Mouse (Mus musculus) gastrocnemius, adult 8-10 months (tissue): ENCODE data around the gene Armh4. TPM values are rescaled to one million over a fixed set of nuclear protein-coding genes. Genes with fewer than 3 reads are reported as not detected.
"Not testable (repeated sequence)": the region's sequence is repeated elsewhere in the genome, so short reads cannot be mapped to it uniquely, and the experiment has no call there.

Experiments
- DNase-seq, 2 experiments: peaks; one replicate each; pipeline ENCODE4 v3.0.0; 2022; ENCODE audit warnings: low spot score in 2 of 2
- total RNA-seq, 4 experiments: library from RNA; stranded (reverse); gene quantifications; 2 replicates each; pipeline ENCODE4 v1.2.4; 2022

Gene Armh4
- under 1 TPM; 0.70 to 0.99 (median 0.75) TPM for total RNA-seq

DNA sequence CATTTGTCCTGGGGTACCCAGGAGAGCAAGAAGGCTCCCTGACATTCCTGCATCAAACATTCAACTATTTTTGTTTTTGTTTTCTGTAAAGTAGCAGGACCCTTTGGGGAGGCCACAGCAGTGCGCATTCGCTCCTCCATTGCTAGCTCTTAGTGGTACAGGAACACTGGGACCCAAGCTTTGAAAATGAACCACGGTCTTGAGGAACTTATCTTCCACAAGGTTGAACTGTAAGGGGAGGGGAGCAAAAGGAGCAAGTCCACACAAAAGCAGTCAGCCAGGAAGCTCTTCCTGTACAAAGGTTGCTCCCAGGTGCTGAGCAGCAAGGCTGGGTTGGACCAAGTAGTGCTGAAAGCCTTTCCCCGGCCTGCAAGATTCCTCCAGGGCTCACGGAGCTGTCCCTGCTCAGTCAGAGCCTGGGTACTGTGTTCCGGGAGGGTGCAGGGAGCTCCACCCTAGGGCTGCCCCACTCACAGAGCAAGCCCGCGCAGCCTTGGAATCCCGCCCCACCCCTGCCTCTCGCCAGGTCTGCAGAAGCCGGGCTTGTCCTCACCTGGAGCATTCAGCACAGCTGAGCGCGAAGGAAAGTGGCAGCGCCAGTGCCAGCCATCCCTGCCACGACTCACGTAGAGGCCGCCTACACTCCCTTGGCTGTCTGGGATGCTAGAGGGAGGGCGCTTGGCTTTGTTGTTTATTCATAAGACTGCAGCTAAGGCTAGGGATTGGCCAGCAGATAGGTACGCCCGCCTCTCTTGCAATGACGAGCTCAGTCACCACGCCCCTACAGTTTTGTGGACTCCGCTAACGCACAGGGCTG lies at the start of gene Armh4:
Gene Armh4, minus strand, starts transcription at position 669 of the 817 bp plus-strand sequence.
- DNase-seq: peak; percentile 7 to 20

GRCm38 (mm10) chr14:49829192-49830171 lies 46.3 kb upstream of the Armh4 start:
- no peak for DNase-seq

DNA sequence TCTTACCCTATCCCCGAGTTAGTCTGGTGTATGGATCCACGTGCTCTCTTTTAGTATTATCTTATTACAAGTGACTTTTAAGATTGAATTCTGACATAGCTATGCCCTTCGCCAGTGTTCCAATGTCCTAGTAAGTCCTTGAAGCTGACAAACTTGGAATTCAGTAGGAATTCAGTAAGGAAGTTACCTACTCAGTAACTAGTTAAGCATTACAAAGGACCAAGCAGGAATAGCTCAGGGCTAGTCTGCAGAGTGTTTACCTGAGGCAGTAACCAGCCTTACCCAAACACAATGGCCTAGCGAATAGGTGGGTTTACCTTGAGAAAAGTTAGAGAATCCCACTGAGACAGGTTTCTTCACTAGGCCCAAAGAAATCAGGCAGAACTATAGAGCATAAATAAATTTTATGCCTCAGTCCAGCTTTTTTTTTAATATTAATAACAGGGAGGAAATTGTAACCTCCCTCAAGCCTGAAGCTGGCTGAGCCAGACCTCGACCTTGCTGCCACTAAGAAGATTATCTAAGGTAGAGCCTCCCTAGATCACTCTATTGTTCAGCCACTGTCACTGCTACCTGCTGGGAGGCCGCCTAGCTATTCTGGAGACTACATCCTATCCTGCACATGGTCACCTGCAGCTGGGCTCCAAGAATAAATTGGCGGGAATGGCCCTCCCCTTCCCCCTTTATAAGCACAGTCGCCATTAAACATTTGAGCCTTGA lies 36.7 kb upstream of the Armh4 start:
- DNase-seq: not testable (repeated sequence)

- not testable (repeated sequence) for DNase-seq
Measured at GRCm38 (mm10) chr14:49818713-49819208, 35.6 kb upstream of the Armh4 start.

DNA sequence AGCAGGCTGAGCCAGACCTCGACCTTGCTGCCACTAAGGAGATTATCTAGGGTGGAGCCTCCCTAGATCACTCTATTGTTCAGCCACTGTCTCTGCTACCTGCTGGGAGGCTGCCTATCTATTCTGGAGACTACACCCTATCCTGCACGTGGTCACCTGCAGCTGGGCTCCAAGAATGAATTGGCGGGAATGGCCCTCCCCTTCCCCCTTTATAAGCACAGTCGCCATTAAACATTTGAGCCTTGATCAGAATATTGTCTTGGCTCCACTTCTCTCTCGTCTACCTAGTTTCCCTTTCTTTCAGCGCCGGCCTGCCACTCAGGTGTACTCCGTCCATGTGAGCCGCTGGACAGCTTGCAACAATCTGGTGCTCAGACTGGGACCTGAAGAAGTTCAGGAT lies 29.8 kb upstream of the Armh4 start:
- not testable (repeated sequence) for DNase-seq

- DNase-seq: not testable (repeated sequence)
Measured at GRCm38 (mm10) chr14:49805051-49805450, 21.9 kb upstream of the Armh4 start.

DNA sequence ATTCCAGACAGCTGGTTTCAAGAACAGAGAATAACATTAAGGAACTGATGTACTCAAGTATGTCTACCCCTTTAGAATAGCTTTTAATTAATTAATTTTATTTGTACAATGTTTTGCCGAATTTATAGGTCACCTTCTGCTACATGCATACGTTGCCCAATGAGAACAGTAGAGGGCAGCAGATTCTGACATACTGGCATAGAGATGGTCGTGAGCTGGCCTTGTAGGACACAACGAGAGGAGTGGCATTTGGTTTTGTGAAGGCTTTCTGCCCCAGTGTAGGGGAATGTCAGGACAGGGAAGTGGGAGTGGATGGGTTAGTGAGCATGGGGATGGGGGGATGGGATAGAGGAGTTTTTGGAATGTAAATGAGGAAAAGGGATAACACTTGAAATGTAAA lies 18.3 kb upstream of the Armh4 start:
- DNase-seq: no peak

DNA sequence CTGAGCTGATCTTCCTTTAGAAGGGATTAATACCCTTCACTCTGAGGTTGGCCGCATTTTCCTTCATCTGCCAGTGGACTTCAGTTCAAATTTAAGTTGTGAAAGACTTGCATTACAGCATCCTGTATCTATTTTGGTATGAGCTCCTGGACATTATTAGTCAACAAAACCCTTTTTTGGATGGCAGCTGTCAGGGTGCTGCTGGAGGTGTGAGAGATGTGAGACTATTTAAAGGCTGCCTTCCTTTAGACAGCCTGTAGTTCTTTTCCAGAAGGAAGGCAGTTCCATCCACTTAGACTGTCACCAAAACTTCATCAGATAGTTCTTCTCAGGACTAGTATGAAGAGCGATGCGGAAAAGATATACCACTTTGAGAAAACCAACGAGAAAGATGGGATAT lies 10.8 kb upstream of the Armh4 start:
- DNase-seq: no peak

DNA sequence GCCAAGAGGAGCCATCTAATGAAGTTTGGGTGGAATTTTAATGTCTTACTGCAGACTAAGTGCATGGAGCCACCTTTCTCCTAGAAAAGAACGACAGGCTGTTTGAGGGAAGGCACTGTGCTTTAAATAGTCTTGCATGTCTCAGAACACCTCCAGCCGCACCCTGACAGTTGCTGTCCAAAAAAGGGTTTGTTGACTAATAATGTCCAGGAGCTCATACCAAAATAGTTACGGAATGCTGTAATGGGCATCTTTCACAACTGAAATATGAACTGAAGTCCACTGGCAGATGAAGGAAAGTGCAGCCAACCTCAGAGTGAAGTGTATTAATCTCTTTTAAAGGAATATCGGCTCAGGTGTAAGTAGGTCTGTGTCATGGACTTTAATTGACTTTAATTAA lies 7.4 kb upstream of the Armh4 start:
- DNase-seq: no peak

DNA sequence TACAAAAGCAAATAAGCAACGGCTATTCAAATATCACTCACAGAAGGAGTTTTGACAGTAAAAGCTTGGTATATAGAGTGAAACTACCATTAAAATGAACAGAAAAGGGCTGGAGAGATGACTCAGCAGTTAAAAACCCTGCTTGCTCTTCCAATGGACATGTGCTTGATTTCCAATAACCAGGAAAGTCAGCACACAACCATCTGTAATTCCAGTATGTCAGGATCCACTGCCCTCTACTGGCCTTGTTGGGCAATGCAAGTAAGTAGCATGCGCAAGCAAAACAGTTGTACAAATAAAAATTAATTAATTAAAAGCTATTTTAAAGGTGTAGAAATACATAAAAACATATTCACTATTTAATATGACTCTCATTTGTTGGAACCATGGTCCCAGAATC lies 2.6 kb upstream of the Armh4 start:
- DNase-seq: no peak

- DNase-seq: no peak
Measured at GRCm38 (mm10) chr14:49783866-49784265, 683 bp upstream of the Armh4 start.

DNA sequence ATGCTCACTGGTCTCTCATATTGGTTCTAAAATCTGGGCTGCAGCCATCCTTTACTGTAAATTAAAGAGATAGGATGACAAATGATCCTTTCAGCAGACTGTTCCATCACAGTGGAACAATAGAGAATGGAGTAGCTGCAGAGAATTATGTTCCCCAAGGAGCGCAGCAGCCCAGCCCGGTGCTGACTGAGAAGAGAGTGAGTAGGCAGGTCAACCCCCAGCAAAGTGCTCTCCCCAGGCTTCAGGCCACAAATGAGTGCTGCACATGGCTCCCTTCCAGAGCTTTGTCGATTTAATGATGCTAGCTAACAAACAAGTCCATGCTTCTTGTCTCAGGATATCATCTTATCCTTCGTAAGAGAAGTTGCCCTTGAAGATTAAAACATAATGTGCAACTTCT lies 2.8 kb downstream of the Armh4 start:
- no peak for DNase-seq

- DNase-seq: not testable (repeated sequence)
Measured at GRCm38 (mm10) chr14:49777539-49777938, 5.6 kb downstream of the Armh4 start.

GRCm38 (mm10) chr14:49771746-49772145 lies 11.4 kb downstream of the Armh4 start:
- no peak for DNase-seq

- no peak for DNase-seq
Measured at GRCm38 (mm10) chr14:49766601-49767000, 16.6 kb downstream of the Armh4 start.

DNA sequence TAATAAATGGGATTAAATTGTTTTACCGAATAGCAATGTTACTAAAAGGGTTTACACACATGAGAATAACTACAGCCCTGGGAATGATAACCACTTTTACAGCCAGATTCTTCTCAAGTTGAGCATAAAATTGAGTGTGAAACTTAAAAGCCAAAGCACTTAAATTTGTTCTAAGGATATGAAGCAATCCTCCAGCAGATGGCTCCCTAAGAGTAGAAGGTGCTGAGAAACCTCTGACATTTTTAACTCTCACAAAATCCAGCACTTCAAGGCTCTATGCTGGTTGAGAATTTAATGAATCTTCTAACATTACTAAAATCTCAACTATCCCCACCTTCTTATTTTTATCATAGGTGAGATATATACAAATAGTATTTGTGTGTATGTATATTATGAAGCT lies 27.3 kb downstream of the Armh4 start:
- no peak for DNase-seq

DNA sequence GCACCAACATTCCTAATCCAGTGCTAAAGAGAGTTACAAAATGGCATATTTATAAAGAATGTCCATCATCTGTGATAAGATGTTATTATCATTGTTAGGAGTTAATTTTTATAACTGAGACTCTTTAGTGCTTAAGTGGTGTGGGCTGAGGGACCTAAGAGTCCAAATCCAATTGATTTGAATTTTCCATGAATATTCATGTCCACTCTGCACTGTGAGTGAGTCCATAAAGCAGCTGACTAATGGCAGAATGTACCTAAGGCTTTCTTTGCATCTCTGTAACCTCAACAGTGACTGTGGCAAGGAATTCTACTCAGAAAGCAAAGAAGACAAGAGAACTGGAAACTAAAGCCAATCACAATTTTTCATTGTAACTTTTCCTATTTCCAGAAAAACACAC lies 30.6 kb downstream of the Armh4 start:
- DNase-seq: no peak

- no peak for DNase-seq
Measured at GRCm38 (mm10) chr14:49745874-49746273, 37.3 kb downstream of the Armh4 start.

GRCm38 (mm10) chr14:49743946-49744526 lies 39.1 kb downstream of the Armh4 start:
- no peak for DNase-seq

DNA sequence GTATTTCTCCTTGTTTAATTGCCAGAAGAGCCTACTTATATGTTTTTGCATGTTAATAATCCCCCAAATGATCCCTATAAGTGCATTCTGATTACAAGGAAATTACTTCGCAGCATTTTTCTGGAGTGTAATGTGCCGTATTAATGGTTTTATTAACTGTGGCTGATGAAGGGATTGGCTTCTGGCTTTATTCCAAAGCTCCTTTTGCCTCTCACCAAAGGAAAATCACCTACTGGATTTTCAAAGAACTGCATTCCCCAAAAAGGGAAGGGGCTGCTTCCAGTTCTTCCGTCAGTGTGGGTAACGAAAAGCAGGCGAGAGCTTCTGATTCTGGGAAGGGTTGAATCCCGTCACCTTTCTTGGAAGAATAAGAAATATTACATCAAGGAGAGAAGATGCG lies 43.9 kb downstream of the Armh4 start:
- no peak for DNase-seq
